Mouse (Mus musculus) hindbrain, postnatal 0 days (tissue): ENCODE data around the gene Mfsd6. TPM values are rescaled to one million over a fixed set of nuclear protein-coding genes. Genes with fewer than 3 reads are reported as not detected.

Experiments used
- ATAC-seq: fragments of 200-750 bp; cut with Nextera tagmentation; 2 replicates; pipeline ENCODE4 v1.8.0; 2017; ENCODE audit warnings: mild to moderate bottlenecking, moderate TSS enrichment, moderate library complexity
- DNase-seq: peaks from one replicate; pipeline ENCODE4 v3.0.0-alpha.2; 2015; ENCODE audit warnings: low spot score
- H3K27ac ChIP-seq: fragments of 300-500 bp; sonication (generic); 2 replicates; pipeline ENCODE4 v1.5.1; 2014; ENCODE audit warnings: mild to moderate bottlenecking
- H3K27me3 ChIP-seq: fragments of 300-500 bp; sonication (generic); 2 replicates; pipeline ENCODE4 v1.6.1; 2014; ENCODE audit warnings: low read length, mixed read lengths; ENCODE audit not compliant: insufficient read depth
- H3K36me3 ChIP-seq: fragments of 300-500 bp; sonication (generic); 2 replicates; pipeline ENCODE4 v1.6.1; 2014; ENCODE audit warnings: low read length, mixed read lengths; ENCODE audit not compliant: insufficient read depth
- H3K4me1 ChIP-seq: fragments of 300-500 bp; sonication (generic); 2 replicates; pipeline ENCODE4 v1.6.1; 2014; ENCODE audit warnings: antibody characterized with exemption, low read length, mixed read lengths; ENCODE audit not compliant: insufficient read depth
- H3K4me2 ChIP-seq: fragments of 300-500 bp; sonication (generic); 2 replicates; pipeline ENCODE4 v1.6.1; 2014; ENCODE audit warnings: low read depth, mild to moderate bottlenecking, low read length, moderate library complexity, mixed read lengths
- H3K4me3 ChIP-seq: fragments of 300-500 bp; sonication (generic); 2 replicates; pipeline ENCODE4 v1.5.1; 2014; ENCODE audit warnings: low read length
- H3K9ac ChIP-seq: fragments of 300-500 bp; sonication (generic); replicated peaks from 2 replicates; pipeline ENCODE4 v1.6.1; 2014; ENCODE audit warnings: mild to moderate bottlenecking, low read length, moderate library complexity, mixed read lengths
- H3K9me3 ChIP-seq: fragments of 300-500 bp; sonication (generic); 2 replicates; pipeline ENCODE4 v1.6.1; 2016; ENCODE audit warnings: low read length, mixed read lengths
- CTCF ChIP-seq: IDR thresholded peaks from 2 replicates; pipeline ENCODE4 v1.5.1; 2016; ENCODE audit warnings: antibody characterized with exemption, control low read depth, low read depth
- WGBS: fragments of 180-500 bp; shearing (Covaris S2); extraction: QIAGEN DNeasy Blood & Tissue Kit; methylation state at CpG from one replicate; pipeline ENCODE4 v1.1.7; 2014; 5-methylcytosine and 5-hydroxymethylcytosine counted together
- polyA plus RNA-seq: library from polyadenylated mRNA; unstranded; fragments of >200 nt; fragmentation: Nextera tagmentation; extraction: Ambion mirVana; gene quantifications from 2 replicates; pipeline ENCODE4 v1.2.1, GENCODE M21; 2015
- total RNA-seq: library from RNA; depleted of rRNA; stranded (reverse); fragments of >200 nt; gene quantifications from 2 replicates; pipeline ENCODE4 v1.2.3, GENCODE M21; 2014

The Mfsd6 gene
- total and polyA plus RNA-seq, 2 experiments from 2014 or later: 10.6 to 47.0 TPM

DNA sequence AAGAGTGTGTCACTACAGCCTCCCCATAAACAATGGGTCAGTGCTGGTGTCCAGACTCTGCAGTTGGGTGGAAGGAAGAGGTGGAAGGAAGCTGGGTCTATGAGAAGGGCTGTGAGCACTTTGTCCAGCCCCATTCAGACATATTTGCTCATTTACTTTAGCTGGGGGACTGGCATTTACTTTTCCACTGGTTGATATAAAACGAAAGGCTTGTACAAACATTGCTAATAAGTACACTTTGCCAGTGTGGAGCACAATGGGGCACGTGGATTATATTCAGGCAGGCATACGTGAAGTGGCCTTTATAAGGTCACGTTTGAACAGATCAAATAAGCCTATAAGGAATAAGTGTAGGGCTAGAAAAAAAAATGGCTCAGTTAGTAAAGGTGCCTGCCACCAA, 43.7 kb downstream of the Mfsd6 start:
- Histone ChIP-seq H3K4me1 (no peaks in the 10 kb centered on the region), H3K36me3 (no peaks in the 10 kb centered on the region), H3K4me3 (no peak overlapping the region), H3K9ac (no peak overlapping the region), H3K9me3 (no peaks in the 10 kb centered on the region), H3K27ac (no peak overlapping the region), H3K4me2 (no peak overlapping the region), H3K27me3 (no peaks in the 10 kb centered on the region)
- WGBS: 75% methylated on average over 4 of the region's 4 CpGs
- no peak for TF ChIP-seq CTCF
- ATAC-seq (no peak), DNase-seq (no peak)

DNA sequence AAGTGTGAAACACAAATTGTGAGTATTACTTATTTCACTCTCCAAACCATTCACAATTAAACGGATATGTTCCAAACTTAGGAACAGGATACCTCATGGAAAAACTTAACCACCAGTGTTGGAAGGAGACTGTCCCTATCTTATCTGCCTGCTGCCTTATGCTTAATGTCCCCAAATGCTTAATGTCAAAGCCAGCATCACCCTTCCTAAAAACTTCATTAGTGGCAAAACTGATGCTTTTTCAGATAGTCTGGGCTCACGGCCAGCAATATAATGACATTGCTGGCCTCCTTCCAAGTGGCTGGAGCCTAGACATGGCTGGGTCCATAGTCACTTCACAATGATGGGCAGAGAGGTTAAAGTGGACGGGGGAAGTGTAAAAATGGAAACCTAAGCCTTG, 50.6 kb downstream of the Mfsd6 start:
- ATAC-seq (no peak), DNase-seq (peak; percentile 79)
- no peak overlapping the region for H3K4me2 ChIP-seq
- no peak overlapping the region for H3K27ac ChIP-seq
- H3K9ac ChIP-seq: no peak overlapping the region
- no peaks in the 10 kb centered on the region for H3K27me3 ChIP-seq
- no peaks in the 10 kb centered on the region for H3K36me3 ChIP-seq
- no peak overlapping the region for H3K4me3 ChIP-seq
- H3K9me3 ChIP-seq: no peaks in the 10 kb centered on the region
- no peaks in the 10 kb centered on the region for H3K4me1 ChIP-seq
- TF ChIP-seq CTCF: no peak
- WGBS: 41% methylated on average over 3 of the region's 3 CpGs

- Histone ChIP-seq H3K9ac (no peak overlapping the region), H3K36me3 (no peaks in the 10 kb centered on the region), H3K4me2 (no peak overlapping the region), H3K9me3 (no peaks in the 10 kb centered on the region), H3K4me1 (no peaks in the 10 kb centered on the region), H3K4me3 (no peak overlapping the region), H3K27me3 (no peaks in the 10 kb centered on the region), H3K27ac (no peak overlapping the region)
- DNase-seq (no peak), ATAC-seq (no peak)
- 74% methylated on average over 7 of the region's 7 CpGs for WGBS
- no peak for TF ChIP-seq CTCF
Observed at GRCm38 (mm10) chr1:52675561-52676551, 51.4 kb downstream of the Mfsd6 start.

GRCm38 (mm10) chr1:52669931-52670330, 57.3 kb downstream of the Mfsd6 start:
- Histone ChIP-seq H3K27ac (no peak overlapping the region), H3K4me2 (no peak overlapping the region), H3K36me3 (no peaks in the 10 kb centered on the region), H3K9ac (no peak overlapping the region), H3K4me1 (no peaks in the 10 kb centered on the region), H3K27me3 (no peaks in the 10 kb centered on the region), H3K4me3 (no peak overlapping the region), H3K9me3 (no peaks in the 10 kb centered on the region)
- DNase-seq (no peak), ATAC-seq (no peak)
- 94% methylated on average over 1 of the region's 1 CpGs for WGBS
- TF ChIP-seq CTCF: no peak

- Histone ChIP-seq H3K4me3 (no peak overlapping the region), H3K9me3 (no peaks in the 10 kb centered on the region), H3K36me3 (no peaks in the 10 kb centered on the region), H3K27ac (no peak overlapping the region), H3K4me1 (no peaks in the 10 kb centered on the region), H3K9ac (no peak overlapping the region), H3K27me3 (no peaks in the 10 kb centered on the region), H3K4me2 (no peak overlapping the region)
- TF ChIP-seq CTCF: no peak
- DNase-seq (no peak), ATAC-seq (no peak)
- WGBS: 24% methylated on average over 7 of the region's 7 CpGs
Observed at GRCm38 (mm10) chr1:52668743-52669323, 58.4 kb downstream of the Mfsd6 start.

GRCm38 (mm10) chr1:52663228-52663627, 64.0 kb downstream of the Mfsd6 start:
- 0 out of 2 replicates have a peak, but pooled peaks cover 4% of the 10 kb centered on the region for H3K36me3 ChIP-seq
- ATAC-seq: no peak
- no peak overlapping the region for H3K4me2 ChIP-seq
- WGBS: 82% methylated on average over 7 of the region's 7 CpGs
- H3K9me3 ChIP-seq: no peaks in the 10 kb centered on the region
- H3K4me3 ChIP-seq: no peak overlapping the region
- DNase-seq: no peak
- H3K27ac ChIP-seq: no peak overlapping the region
- TF ChIP-seq CTCF: no peak
- no peaks in the 10 kb centered on the region for H3K27me3 ChIP-seq
- no peak overlapping the region for H3K9ac ChIP-seq
- no peaks in the 10 kb centered on the region for H3K4me1 ChIP-seq
